Mouse (Mus musculus): ENCODE measurements around the gene Cdc37l1. TPM values are rescaled to one million over a fixed set of nuclear protein-coding genes. Genes with fewer than 3 reads are reported as not detected.

Gene Cdc37l1
- polyA plus RNA-seq, 1 experiment from 2014 or later, result 52.4 TPM

GRCm38 (mm10) chr19:29039334-29039733 is 49.2 kb downstream of the Cdc37l1 start:
- Histone ChIP-seq H3K27ac (no peak overlapping the region), H3K9me3 (no peaks in the 10 kb centered on the region), H3K27me3 (no peaks in the 10 kb centered on the region), H3K4me2 (no peak overlapping the region), H3K4me3 (no peak overlapping the region), H3K36me3 (peaks cover 32% of the 10 kb centered on the region), H3K9ac (no peak overlapping the region), H3K4me1 (replicated peaks) (peaks cover 4% of the 10 kb centered on the region)
- ATAC-seq (ENCODE audit: low FRiP score), result no peak

DNA sequence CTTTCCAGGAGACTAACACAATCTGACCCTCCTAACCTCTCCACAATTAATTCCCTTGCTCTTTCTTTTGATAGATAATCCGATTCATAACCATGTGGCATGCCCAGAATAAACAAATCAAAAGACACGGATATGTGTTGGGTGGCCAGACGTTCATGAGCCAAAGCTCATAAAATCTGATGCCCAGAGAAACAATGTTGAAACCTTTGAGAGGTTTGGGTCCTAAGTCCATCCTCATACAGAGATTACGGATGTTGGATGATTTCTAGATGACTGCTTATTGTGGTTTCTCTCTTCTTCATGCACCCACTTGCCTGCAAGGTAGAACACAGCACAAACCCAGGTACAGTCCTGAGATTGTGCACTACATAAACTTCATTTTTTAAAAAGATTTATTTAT is 50.1 kb downstream of the Cdc37l1 start:
- WGBS, result 91% methylated on average over 4 of the region's 4 CpGs
- no peak for ATAC-seq (ENCODE audit: low FRiP score)

GRCm38 (mm10) chr19:29042143-29042542 is 52.0 kb downstream of the Cdc37l1 start:
- Histone ChIP-seq H3K36me3 (peaks cover 11% of the 10 kb centered on the region), H3K4me1 (replicated peaks) (peaks cover 22% of the 10 kb centered on the region), H3K9ac (no peak overlapping the region), H3K27me3 (no peaks in the 10 kb centered on the region), H3K4me2 (no peak overlapping the region), H3K9me3 (no peaks in the 10 kb centered on the region), H3K27ac (no peak overlapping the region), H3K4me3 (no peak overlapping the region)
- WGBS, result 82% methylated on average over 6 of the region's 6 CpGs
- ATAC-seq (ENCODE audit: low FRiP score), result no peak

More for the DNA sequence above, 50.1 kb downstream of the Cdc37l1 start:
- H3K9ac ChIP-seq, result no peak overlapping the region
- no peaks in the 10 kb centered on the region for H3K9me3 ChIP-seq
- H3K27ac ChIP-seq, result no peak overlapping the region
- no peaks in the 10 kb centered on the region for H3K27me3 ChIP-seq
- peaks cover 11% of the 10 kb centered on the region for H3K4me1 ChIP-seq (replicated peaks)
- H3K4me2 ChIP-seq, result no peak overlapping the region
- peaks cover 26% of the 10 kb centered on the region for H3K36me3 ChIP-seq
- H3K4me3 ChIP-seq, result no peak overlapping the region

DNA sequence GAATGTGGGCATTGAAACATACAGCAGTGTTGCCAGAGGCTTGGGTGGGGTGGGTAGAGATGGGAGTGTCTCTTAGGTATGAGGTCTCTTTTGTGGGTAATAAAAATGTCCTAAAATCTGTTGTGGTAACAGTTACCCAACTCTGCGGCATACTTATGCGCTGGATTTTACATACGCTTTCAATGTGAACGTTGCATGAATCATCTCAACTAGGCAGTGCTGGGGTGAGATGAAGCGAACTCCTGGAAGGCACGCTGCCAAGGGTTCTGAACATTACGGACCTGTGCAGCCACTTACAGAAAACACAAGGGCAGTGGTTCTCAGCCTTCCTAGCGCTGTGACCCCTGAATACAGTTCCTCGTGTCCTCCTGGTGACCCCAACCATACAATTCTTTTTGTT is 52.5 kb downstream of the Cdc37l1 start:
- Histone ChIP-seq H3K36me3 (peaks cover 7% of the 10 kb centered on the region), H3K27me3 (no peaks in the 10 kb centered on the region), H3K9me3 (no peaks in the 10 kb centered on the region), H3K9ac (no peak overlapping the region), H3K4me1 (replicated peaks) (peaks cover 22% of the 10 kb centered on the region), H3K27ac (no peak overlapping the region), H3K4me2 (no peak overlapping the region), H3K4me3 (no peak overlapping the region)
- WGBS, result 90% methylated on average over 9 of the region's 9 CpGs
- ATAC-seq (ENCODE audit: low FRiP score), result no peak

- H3K4me3 ChIP-seq, result no peak overlapping the region
- H3K4me1 ChIP-seq (replicated peaks), result peaks cover 25% of the 10 kb centered on the region
- H3K27me3 ChIP-seq, result no peaks in the 10 kb centered on the region
- no peak for ATAC-seq (ENCODE audit: low FRiP score)
- no peak overlapping the region for H3K27ac ChIP-seq
- H3K4me2 ChIP-seq, result no peak overlapping the region
- H3K9me3 ChIP-seq, result no peaks in the 10 kb centered on the region
- H3K9ac ChIP-seq, result no peak overlapping the region
- peaks cover 7% of the 10 kb centered on the region; the same call in 1 of the 2 replicates for H3K36me3 ChIP-seq
- WGBS, result 29% methylated on average over 9 of the region's 9 CpGs
Observed at GRCm38 (mm10) chr19:29044353-29044768, 54.2 kb downstream of the Cdc37l1 start.

DNA sequence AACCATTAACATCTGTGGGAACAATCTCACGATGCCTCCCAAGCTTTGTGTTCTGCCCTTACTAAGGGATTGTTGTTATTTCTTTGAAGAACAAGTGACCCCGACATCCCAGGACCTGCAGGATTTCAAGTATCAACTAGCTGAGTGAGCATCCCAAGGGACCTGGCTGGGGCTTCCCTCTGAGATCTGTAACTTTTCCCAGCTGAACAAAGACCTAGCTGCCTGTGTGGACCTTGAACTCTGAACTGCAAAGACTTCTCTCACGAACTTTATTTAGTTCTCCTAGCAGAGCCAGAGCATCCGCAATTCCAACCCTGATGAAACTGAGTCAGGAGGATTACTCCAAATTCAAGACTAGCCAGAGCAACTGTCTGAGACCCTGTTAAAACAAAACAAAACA is 55.2 kb downstream of the Cdc37l1 start:
- 0 out of 2 replicates have a peak overlapping the region, but pooled peaks have one; percentile 79 for H3K4me3 ChIP-seq

GRCm38 (mm10) chr19:29045956-29046650 is 56.0 kb downstream of the Cdc37l1 start:
- ATAC-seq (ENCODE audit: low FRiP score), result no peak
- no peak overlapping the region for H3K27ac ChIP-seq

More for the DNA sequence above, 55.2 kb downstream of the Cdc37l1 start:
- 64% methylated on average over 4 of the region's 4 CpGs for WGBS
- Histone ChIP-seq H3K27ac (no peak overlapping the region), H3K9me3 (no peaks in the 10 kb centered on the region), H3K4me1 (replicated peaks) (peaks cover 25% of the 10 kb centered on the region), H3K4me2 (no peak overlapping the region), H3K36me3 (no peaks in the 10 kb centered on the region), H3K9ac (no peak overlapping the region), H3K27me3 (no peaks in the 10 kb centered on the region)
- ATAC-seq (ENCODE audit: low FRiP score), result no peak

GRCm38 (mm10) chr19:29046961-29047333 is 56.8 kb downstream of the Cdc37l1 start:
- no peaks in the 10 kb centered on the region for H3K27me3 ChIP-seq
- 37% methylated on average over 4 of the region's 4 CpGs for WGBS
- peak overlapping the region; percentile 85; the same call in 1 of the 2 replicates for H3K27ac ChIP-seq

More at GRCm38 (mm10) chr19:29045956-29046650, 56.0 kb downstream of the Cdc37l1 start:
- H3K36me3 ChIP-seq, result no peaks in the 10 kb centered on the region
- H3K9me3 ChIP-seq, result no peaks in the 10 kb centered on the region
- H3K27me3 ChIP-seq, result no peaks in the 10 kb centered on the region
- H3K4me1 ChIP-seq (replicated peaks), result peaks cover 25% of the 10 kb centered on the region
- whole genome bisulfite sequencing, result 61% methylated on average over 15 of the region's 15 CpGs
- peak overlapping the region; percentile 79 for H3K4me3 ChIP-seq
- H3K4me2 ChIP-seq, result peak overlapping the region; percentile 70
- peak overlapping the region; percentile 35; the same call in 1 of the 2 replicates for H3K9ac ChIP-seq

GRCm38 (mm10) chr19:29047334-29048170 is 57.4 kb downstream of the Cdc37l1 start, which contains the start of gene Ak3:
Gene Ak3, minus strand, starts transcription at chr19:29047961.
- under 1% methylated on average over 66 of the region's 68 CpGs for WGBS
- peak within 1 kb of the TSS; percentile 70 for H3K4me2 ChIP-seq
- ATAC-seq (ENCODE audit: low FRiP score), result peak; percentile 92
- no peaks in the 10 kb centered on the region for H3K36me3 ChIP-seq
- peak within 1 kb of the TSS; percentile 91 for H3K9ac ChIP-seq
- H3K4me1 ChIP-seq (replicated peaks), result peaks cover 25% of the 10 kb centered on the region
- H3K27ac ChIP-seq, result peak within 1 kb of the TSS; percentile 85
- H3K27me3 ChIP-seq, result no peaks in the 10 kb centered on the region
- H3K4me3 ChIP-seq, result peak within 1 kb of the TSS; percentile 79
- no peaks in the 10 kb centered on the region for H3K9me3 ChIP-seq

More at GRCm38 (mm10) chr19:29046961-29047333, 56.8 kb downstream of the Cdc37l1 start:
- no peak for ATAC-seq (ENCODE audit: low FRiP score)
- H3K4me2 ChIP-seq, result peak overlapping the region; percentile 70
- peak overlapping the region; percentile 91 for H3K9ac ChIP-seq
- peak overlapping the region; percentile 79 for H3K4me3 ChIP-seq
- H3K9me3 ChIP-seq, result no peaks in the 10 kb centered on the region
- H3K36me3 ChIP-seq, result no peaks in the 10 kb centered on the region
- peaks cover 25% of the 10 kb centered on the region for H3K4me1 ChIP-seq (replicated peaks)

GRCm38 (mm10) chr19:29049401-29050075 is 59.4 kb downstream of the Cdc37l1 start:
- H3K4me2 ChIP-seq, result no peak overlapping the region
- WGBS, result 84% methylated on average over 12 of the region's 12 CpGs
- H3K4me1 ChIP-seq (replicated peaks), result peaks cover 20% of the 10 kb centered on the region
- no peaks in the 10 kb centered on the region for H3K36me3 ChIP-seq
- no peak for ATAC-seq (ENCODE audit: low FRiP score)
- H3K9ac ChIP-seq, result no peak overlapping the region
- H3K9me3 ChIP-seq, result no peaks in the 10 kb centered on the region
- H3K27ac ChIP-seq, result no peak overlapping the region
- H3K27me3 ChIP-seq, result no peaks in the 10 kb centered on the region
- no peak overlapping the region for H3K4me3 ChIP-seq

- H3K27me3 ChIP-seq, result no peaks in the 10 kb centered on the region
- 77% methylated on average over 9 of the region's 9 CpGs for WGBS
- H3K4me2 ChIP-seq, result no peak overlapping the region
- peaks cover 13% of the 10 kb centered on the region for H3K4me1 ChIP-seq (replicated peaks)
- no peaks in the 10 kb centered on the region for H3K36me3 ChIP-seq
- H3K4me3 ChIP-seq, result no peak overlapping the region
- H3K9ac ChIP-seq, result no peak overlapping the region
- no peaks in the 10 kb centered on the region for H3K9me3 ChIP-seq
- H3K27ac ChIP-seq, result no peak overlapping the region
- ATAC-seq (ENCODE audit: low FRiP score), result no peak
Observed at GRCm38 (mm10) chr19:29050186-29050980, 60.2 kb downstream of the Cdc37l1 start.
